Mouse (Mus musculus) hindbrain, embryonic 11.5 days (tissue): ENCODE measurements around the gene Neurl4. TPM values are rescaled to one million over a fixed set of nuclear protein-coding genes. Genes with fewer than 3 reads are reported as not detected.

Experiments
- ATAC-seq: fragments of 200-750 bp; cut with Nextera tagmentation; 2 replicates; pipeline ENCODE4 v1.8.0; 2017; ENCODE audit warnings: mild to moderate bottlenecking, moderate TSS enrichment, moderate library complexity; ENCODE audit not compliant: low FRiP score
- DNase-seq: peaks from one replicate; pipeline ENCODE4 v3.0.0-alpha.2; 2015; ENCODE audit warnings: low spot score
- H3K27ac ChIP-seq: fragments of 300-500 bp; sonication (generic); 2 replicates; pipeline ENCODE4 v1.5.1; 2014; ENCODE audit warnings: mild to moderate bottlenecking, low read depth, low read length
- H3K27me3 ChIP-seq: fragments of 300-500 bp; sonication (generic); 2 replicates; pipeline ENCODE4 v1.6.1; 2014; ENCODE audit warnings: mild to moderate bottlenecking, low read length, moderate library complexity, mixed read lengths; ENCODE audit not compliant: control insufficient read depth, insufficient read depth
- H3K36me3 ChIP-seq: fragments of 300-500 bp; sonication (generic); 2 replicates; pipeline ENCODE4 v1.6.1; 2014; ENCODE audit warnings: mild to moderate bottlenecking, low read length, moderate library complexity, mixed read lengths; ENCODE audit not compliant: control insufficient read depth, insufficient read depth
- H3K4me1 ChIP-seq: fragments of 300-500 bp; sonication (generic); replicated peaks from 2 replicates; pipeline ENCODE4 v1.6.1; 2014; ENCODE audit warnings: low read length, mixed read lengths; ENCODE audit not compliant: control insufficient read depth, insufficient read depth
- H3K4me2 ChIP-seq: fragments of 300-500 bp; sonication (generic); replicated peaks from 2 replicates; pipeline ENCODE4 v1.6.1; 2014; ENCODE audit warnings: mild to moderate bottlenecking, low read depth, low read length
- H3K4me3 ChIP-seq: fragments of 300-500 bp; sonication (generic); 2 replicates; pipeline ENCODE4 v1.5.1; 2014; ENCODE audit warnings: low read depth, low read length
- H3K9ac ChIP-seq: fragments of 300-500 bp; sonication (generic); 2 replicates; pipeline ENCODE4 v1.6.1; 2014; ENCODE audit warnings: low read depth, low read length
- H3K9me3 ChIP-seq: fragments of 300-500 bp; sonication (generic); 2 replicates; pipeline ENCODE4 v1.6.1; 2016; ENCODE audit warnings: low read length; ENCODE audit not compliant: control insufficient read depth
- WGBS: fragments of 180-500 bp; shearing (Covaris S2); extraction: QIAGEN DNeasy Blood & Tissue Kit; methylation state at CpG from one replicate; pipeline ENCODE4 v1.1.7; 2014; 5-methylcytosine and 5-hydroxymethylcytosine counted together
- polyA plus RNA-seq: library from polyadenylated mRNA; unstranded; fragments of >200 nt; fragmentation: Nextera tagmentation; extraction: Ambion mirVana; gene quantifications from 2 replicates; pipeline ENCODE4 v1.2.1, GENCODE M21; 2014

The Neurl4 gene
- polyA plus RNA-seq, 1 experiment from 2014 or later: 20.6 TPM

- Histone ChIP-seq H3K9me3 (no peaks in the 10 kb centered on the region), H3K27me3 (peaks cover 34% of the 10 kb centered on the region), H3K4me1 (no peaks in the 10 kb centered on the region; the same call in 1 of the 2 replicates), H3K4me2 (no peak overlapping the region), H3K27ac (no peak overlapping the region), H3K4me3 (no peak overlapping the region), H3K9ac (no peak overlapping the region), H3K36me3 (no peaks in the 10 kb centered on the region)
- no peak for ATAC-seq
- 29% methylated on average over 5 of the region's 5 CpGs for WGBS
- DNase-seq: peak; percentile 24
These were observed 59.7 kb downstream of the Neurl4 start for GRCm38 (mm10) chr11:69960616-69961015.

DNA sequence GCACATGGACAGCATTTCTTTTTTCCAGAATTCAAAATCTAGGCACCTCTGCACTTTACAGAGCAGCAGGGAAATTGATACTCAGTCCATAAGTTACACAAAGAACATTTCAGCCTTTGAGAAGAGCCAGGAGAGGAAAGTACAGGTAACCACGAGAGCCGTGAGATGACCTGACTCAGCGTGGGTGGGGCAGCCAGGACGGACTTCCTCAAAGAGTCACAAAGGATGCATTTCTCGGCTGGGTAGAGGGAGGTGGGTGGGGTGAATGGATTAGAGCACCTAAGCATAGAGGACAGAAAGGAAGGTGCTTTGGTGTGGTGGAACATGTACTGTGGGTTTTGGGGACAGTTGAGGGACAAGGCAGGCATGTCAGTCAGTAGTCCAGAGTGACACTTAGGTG lies 61.0 kb downstream of the Neurl4 start:
- no peaks in the 10 kb centered on the region for H3K36me3 ChIP-seq
- 55% methylated on average over 5 of the region's 5 CpGs for WGBS
- no peak for DNase-seq
- H3K9ac ChIP-seq: no peak overlapping the region
- no peak overlapping the region for H3K4me2 ChIP-seq
- peaks cover 2% of the 10 kb centered on the region; the same call in 1 of the 2 replicates for H3K4me1 ChIP-seq
- peaks cover 46% of the 10 kb centered on the region for H3K27me3 ChIP-seq
- ATAC-seq: no peak
- no peaks in the 10 kb centered on the region for H3K9me3 ChIP-seq
- no peak overlapping the region for H3K27ac ChIP-seq
- no peak overlapping the region for H3K4me3 ChIP-seq

Other genes with a start within 250 kb of the Neurl4 start
- gene Sox15, start 245.8 kb upstream of the Neurl4 start, polyA plus RNA-seq: not detected in 2 replicates
- gene Mpdu1, start 238.4 kb upstream of the Neurl4 start, polyA plus RNA-seq: 28.0 and 45.3 TPM in 2 replicates
- 8.2 and 8.7 TPM in 2 replicates for gene Cd68, start 234.9 kb upstream of the Neurl4 start, polyA plus RNA-seq
- 891 and 905 TPM in 2 replicates for gene Eif4a1, start 228.6 kb upstream of the Neurl4 start, polyA plus RNA-seq
- 85.8 and 101 TPM in 2 replicates for gene Senp3, start 219.0 kb upstream of the Neurl4 start, polyA plus RNA-seq
- not detected in 2 replicates for gene Tnfsf13, start 215.3 kb upstream of the Neurl4 start, polyA plus RNA-seq
- 2.2 and 4.0 TPM in 2 replicates for gene Tnfsf12, start 205.2 kb upstream of the Neurl4 start, polyA plus RNA-seq
- gene Tnfsfm13, start 205.0 kb upstream of the Neurl4 start, polyA plus RNA-seq: 0.61 and 1.1 TPM in 2 replicates
- gene Polr2a, start 142.4 kb upstream of the Neurl4 start, polyA plus RNA-seq: 46.5 and 50.1 TPM in 2 replicates
- 0.57 and 1.1 TPM in 2 replicates for gene Slc35g3, start 139.1 kb upstream of the Neurl4 start, polyA plus RNA-seq
- gene Zbtb4, start 135.2 kb upstream of the Neurl4 start, polyA plus RNA-seq: 1.3 and 1.7 TPM in 2 replicates
- gene Chrnb1, start 105.1 kb upstream of the Neurl4 start, polyA plus RNA-seq: 1.2 and 1.5 TPM in 2 replicates
- gene Fgf11, start 99.2 kb upstream of the Neurl4 start, polyA plus RNA-seq: 2.2 and 2.8 TPM in 2 replicates
- 0.83 and 0.93 TPM in 2 replicates for gene Tmem102, start 95.4 kb upstream of the Neurl4 start, polyA plus RNA-seq
- not detected in 2 replicates for gene Gm39566, start 85.8 kb upstream of the Neurl4 start, polyA plus RNA-seq
- not detected in 2 replicates for gene Spem2, start 82.6 kb upstream of the Neurl4 start, polyA plus RNA-seq
- gene Spem1, start 78.9 kb upstream of the Neurl4 start, polyA plus RNA-seq: 0.17 and 0.38 TPM in 2 replicates
- 11.5 and 16.1 TPM in 2 replicates for gene Nlgn2, start 63.3 kb upstream of the Neurl4 start, polyA plus RNA-seq
- gene Tmem256, start 62.6 kb upstream of the Neurl4 start, polyA plus RNA-seq: 268 and 276 TPM in 2 replicates
- 62.2 and 62.6 TPM in 2 replicates for gene Plscr3, start 54.7 kb upstream of the Neurl4 start, polyA plus RNA-seq
- 0.52 TPM in 1 of 2 replicates, not detected in the other for gene Tnk1, start 42.3 kb upstream of the Neurl4 start, polyA plus RNA-seq
- not detected in 2 replicates for gene Tmem95, start 23.1 kb upstream of the Neurl4 start, polyA plus RNA-seq
- gene Kctd11, start 19.7 kb upstream of the Neurl4 start, polyA plus RNA-seq: 2.3 and 2.4 TPM in 2 replicates
- 0.45 and 1.4 TPM in 2 replicates for gene Acap1, start 5.5 kb upstream of the Neurl4 start, polyA plus RNA-seq
- gene 2810408A11Rik, start 85 bp upstream of the Neurl4 start, polyA plus RNA-seq: 14.5 and 14.7 TPM in 2 replicates
- gene Gps2, start 12.8 kb downstream of the Neurl4 start, polyA plus RNA-seq: 84.3 and 89.0 TPM in 2 replicates
- 1,842 and 1,860 TPM in 2 replicates for gene Eif5a, start 20.9 kb downstream of the Neurl4 start, polyA plus RNA-seq
- gene Ybx2, start 34.7 kb downstream of the Neurl4 start, polyA plus RNA-seq: 3.1 and 4.8 TPM in 2 replicates
- 7.9 and 9.6 TPM in 2 replicates for gene Slc2a4, start 47.1 kb downstream of the Neurl4 start, polyA plus RNA-seq
- 8.2 and 8.4 TPM in 2 replicates for gene Cldn7, start 63.7 kb downstream of the Neurl4 start, polyA plus RNA-seq
- 23.8 and 26.8 TPM in 2 replicates for gene Ctdnep1, start 80.1 kb downstream of the Neurl4 start, polyA plus RNA-seq
- 154 and 163 TPM in 2 replicates for gene Elp5, start 81.4 kb downstream of the Neurl4 start, polyA plus RNA-seq
- gene Gabarap, start 90.1 kb downstream of the Neurl4 start, polyA plus RNA-seq: 621 and 643 TPM in 2 replicates
- gene Phf23, start 94.7 kb downstream of the Neurl4 start, polyA plus RNA-seq: 56.7 and 57.5 TPM in 2 replicates
- gene Dvl2, start 99.5 kb downstream of the Neurl4 start, polyA plus RNA-seq: 24.6 and 27.2 TPM in 2 replicates
- gene Acadvl, start 114.3 kb downstream of the Neurl4 start, polyA plus RNA-seq: 45.1 and 52.1 TPM in 2 replicates
- gene Dlg4, start 115.9 kb downstream of the Neurl4 start, polyA plus RNA-seq: 13.2 and 18.7 TPM in 2 replicates
- gene Asgr1, start 153.0 kb downstream of the Neurl4 start, polyA plus RNA-seq: 0.29 and 0.40 TPM in 2 replicates
- not detected in 2 replicates for gene Asgr2, start 191.6 kb downstream of the Neurl4 start, polyA plus RNA-seq
- 0.42 TPM in 1 of 2 replicates, not detected in the other for gene Mgl2, start 229.3 kb downstream of the Neurl4 start, polyA plus RNA-seq